In the genomic region with DNA sequence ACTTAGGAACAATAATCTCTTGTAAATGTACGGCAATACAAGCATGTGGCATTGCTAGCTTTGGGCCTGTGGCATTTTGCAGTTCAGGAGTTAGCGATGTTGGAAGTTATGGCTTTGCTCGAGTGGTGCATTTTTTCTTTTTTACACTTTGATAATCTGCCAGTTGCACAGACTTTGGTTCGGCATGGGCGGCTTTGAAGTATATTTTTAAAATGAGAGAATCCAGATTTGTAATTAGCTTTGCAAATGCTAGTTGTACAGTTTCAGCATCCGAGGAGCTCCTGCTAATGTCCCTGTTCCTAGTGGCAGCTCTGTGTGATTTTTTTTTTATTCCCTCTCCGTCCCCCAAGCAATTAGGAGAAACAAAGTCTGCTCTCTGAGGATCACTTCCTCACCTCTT, we compare ENCODE assay signal across 13 mouse cellular contexts.
"Had no signal": no experiment of that assay in that cellular context is flagged by ENCODE, and none has a peak within 500 bp of the region (broad histone marks: within the 10 kb centered on the region; RNA-seq: fewer than 3 reads in every experiment).

No protein-coding gene starts in this region.

- ATAC-seq: liver, embryonic 12.5 days had no signal

- H3K4me3 ChIP-seq: limb, embryonic 15.5 days; liver, embryonic 12.5 days; midbrain, embryonic 10.5 days; myocyte had no signal

- H3K9me3 ChIP-seq: limb, embryonic 15.5 days; liver, embryonic 12.5 days; midbrain, embryonic 10.5 days had no signal

- H3K36me3 ChIP-seq: limb, embryonic 15.5 days; liver, embryonic 12.5 days; midbrain, embryonic 10.5 days had no signal

- H3K9ac ChIP-seq: limb, embryonic 15.5 days; liver, embryonic 12.5 days; lung, embryonic 14.5 days had no signal

- H3K4me1 ChIP-seq: liver, embryonic 12.5 days had no signal

- H3K27me3 ChIP-seq: limb, embryonic 15.5 days; liver, embryonic 12.5 days had no signal

- H3K27ac ChIP-seq: limb, embryonic 15.5 days; liver, embryonic 12.5 days; midbrain, embryonic 10.5 days had no signal

- H3K4me2 ChIP-seq: limb, embryonic 15.5 days; liver, embryonic 12.5 days; lung, embryonic 14.5 days had no signal

- DNase-seq: kidney, adult 18-20 months; kidney, postnatal 14 days; lung, embryonic 14.5 days; lung, postnatal 10 days; lung, postnatal 4 days; midbrain, embryonic 14.5 days; retina, postnatal 1 day; right cerebral cortex, postnatal 25 days; thymus, postnatal 36 days had no signal
